Mouse (Mus musculus): ENCODE results near the gene Sh2d5.

GRCm38 (mm10) chr4:138200769-138201168, 49.4 kb upstream of the Sh2d5 start:
- TF ChIP-seq POLR2A (IDR thresholded peaks at IDR 0.05; ENCODE audit: control insufficient read depth, extremely low read depth, insufficient read depth, low read length, poor library complexity), result no peak
- no peak for TF ChIP-seq CTCF (IDR thresholded peaks at IDR 0.05; ENCODE audit: borderline replicate concordance, control insufficient read depth, extremely low read depth, insufficient read depth, low read length, poor library complexity)

Data from thymus, adult 2 months (tissue).